Mouse (Mus musculus) neural tube, embryonic 14.5 days (tissue): ENCODE results near the gene Slc19a1. TPM values are rescaled to one million over a fixed set of nuclear protein-coding genes. Genes with fewer than 3 reads are reported as not detected.

ENCODE experiments used
- ATAC-seq: fragments of 200-750 bp; cut with Nextera tagmentation; 2 replicates; pipeline ENCODE4 v1.8.0; 2017; ENCODE audit warnings: low read depth, mild to moderate bottlenecking, moderate TSS enrichment, moderate library complexity
- H3K27ac ChIP-seq: fragments of 300-500 bp; sonication (generic); 2 replicates; pipeline ENCODE4 v1.5.1; 2014; ENCODE audit warnings: low read depth, mild to moderate bottlenecking, control low read depth, low read length, moderate library complexity, mixed read lengths
- H3K27me3 ChIP-seq: fragments of 300-500 bp; sonication (generic); 2 replicates; pipeline ENCODE4 v1.6.1; 2014; ENCODE audit warnings: low read length; ENCODE audit not compliant: control insufficient read depth, insufficient read depth
- H3K36me3 ChIP-seq: fragments of 300-500 bp; sonication (generic); 2 replicates; pipeline ENCODE4 v1.6.1; 2014; ENCODE audit warnings: low read length, mixed read lengths; ENCODE audit not compliant: control insufficient read depth, insufficient read depth
- H3K4me1 ChIP-seq: fragments of 300-500 bp; sonication (generic); 2 replicates; pipeline ENCODE4 v1.6.1; 2014; ENCODE audit warnings: low read length; ENCODE audit not compliant: control insufficient read depth, insufficient read depth
- H3K4me2 ChIP-seq: fragments of 300-500 bp; sonication (generic); 2 replicates; pipeline ENCODE4 v1.6.1; 2014; ENCODE audit warnings: mild to moderate bottlenecking, low read depth, low read length, control low read depth
- H3K4me3 ChIP-seq: fragments of 300-500 bp; sonication (generic); 2 replicates; pipeline ENCODE4 v1.5.1; 2014; ENCODE audit warnings: low read depth, low read length, control low read depth, mixed read lengths
- H3K9ac ChIP-seq: fragments of 300-500 bp; sonication (generic); replicated peaks from 2 replicates; pipeline ENCODE4 v1.6.1; 2014; ENCODE audit warnings: low read depth, mild to moderate bottlenecking, control low read depth, low read length, mixed read lengths
- H3K9me3 ChIP-seq: fragments of 300-500 bp; sonication (generic); 2 replicates; pipeline ENCODE4 v1.6.1; 2016; ENCODE audit warnings: low read length; ENCODE audit not compliant: control insufficient read depth
- WGBS: fragments of 180-500 bp; shearing (Covaris S2); extraction: QIAGEN DNeasy Blood & Tissue Kit; methylation state at CpG from one replicate; pipeline ENCODE4 v1.1.7; 2014; 5-methylcytosine and 5-hydroxymethylcytosine counted together
- polyA plus RNA-seq: library from polyadenylated mRNA; unstranded; fragments of >200 nt; fragmentation: Nextera tagmentation; extraction: Ambion mirVana; gene quantifications from 2 replicates; pipeline ENCODE4 v1.2.1, GENCODE M21; 2014

Slc19a1 gene
- polyA plus RNA-seq, 1 experiment from 2014 or later, result 35.6 TPM

GRCm38 (mm10) chr10:77097006-77097889, 65.2 kb downstream of the Slc19a1 start:
- no peak overlapping the region for H3K4me3 ChIP-seq
- H3K9me3 ChIP-seq, result no peaks in the 10 kb centered on the region
- no peak for ATAC-seq
- 55% methylated on average over 12 of the region's 12 CpGs for WGBS
- H3K36me3 ChIP-seq, result no peaks in the 10 kb centered on the region
- no peaks in the 10 kb centered on the region for H3K4me1 ChIP-seq
- no peaks in the 10 kb centered on the region for H3K27me3 ChIP-seq
- no peak overlapping the region for H3K9ac ChIP-seq
- no peak overlapping the region for H3K27ac ChIP-seq
- H3K4me2 ChIP-seq, result no peak overlapping the region

- Histone ChIP-seq H3K27me3 (no peaks in the 10 kb centered on the region), H3K4me1 (no peaks in the 10 kb centered on the region), H3K9me3 (no peaks in the 10 kb centered on the region), H3K4me3 (no peak overlapping the region), H3K9ac (no peak overlapping the region), H3K27ac (no peak overlapping the region), H3K4me2 (no peak overlapping the region), H3K36me3 (no peaks in the 10 kb centered on the region)
- no peak for ATAC-seq
- 87% methylated on average over 4 of the region's 4 CpGs for WGBS
Measured at GRCm38 (mm10) chr10:77097890-77098200, 65.8 kb downstream of the Slc19a1 start.

GRCm38 (mm10) chr10:77098619-77099018, 66.6 kb downstream of the Slc19a1 start:
- 85% methylated on average over 2 of the region's 2 CpGs for WGBS
- no peaks in the 10 kb centered on the region for H3K27me3 ChIP-seq
- ATAC-seq, result no peak
- no peaks in the 10 kb centered on the region for H3K4me1 ChIP-seq
- no peaks in the 10 kb centered on the region for H3K36me3 ChIP-seq
- no peak overlapping the region for H3K27ac ChIP-seq
- H3K9me3 ChIP-seq, result no peaks in the 10 kb centered on the region
- H3K4me3 ChIP-seq, result no peak overlapping the region
- no peak overlapping the region for H3K4me2 ChIP-seq
- H3K9ac ChIP-seq, result no peak overlapping the region

- H3K4me1 ChIP-seq, result no peaks in the 10 kb centered on the region
- H3K27me3 ChIP-seq, result no peaks in the 10 kb centered on the region
- no peak overlapping the region for H3K27ac ChIP-seq
- H3K4me3 ChIP-seq, result no peak overlapping the region
- ATAC-seq, result no peak
- no peaks in the 10 kb centered on the region for H3K36me3 ChIP-seq
- 88% methylated on average over 4 of the region's 4 CpGs for WGBS
- no peak overlapping the region for H3K9ac ChIP-seq
- no peak overlapping the region for H3K4me2 ChIP-seq
- no peaks in the 10 kb centered on the region for H3K9me3 ChIP-seq
Measured at GRCm38 (mm10) chr10:77099777-77100176, 67.7 kb downstream of the Slc19a1 start.

GRCm38 (mm10) chr10:77103689-77104088, 71.6 kb downstream of the Slc19a1 start:
- H3K4me3 ChIP-seq, result no peak overlapping the region
- no peak for ATAC-seq
- no peaks in the 10 kb centered on the region for H3K9me3 ChIP-seq
- no peaks in the 10 kb centered on the region for H3K36me3 ChIP-seq
- H3K4me2 ChIP-seq, result no peak overlapping the region
- 63% methylated on average over 8 of the region's 8 CpGs for WGBS
- H3K9ac ChIP-seq, result no peak overlapping the region
- H3K27me3 ChIP-seq, result no peaks in the 10 kb centered on the region
- H3K27ac ChIP-seq, result no peak overlapping the region
- H3K4me1 ChIP-seq, result no peaks in the 10 kb centered on the region

GRCm38 (mm10) chr10:77104327-77104726, 72.3 kb downstream of the Slc19a1 start:
- Histone ChIP-seq H3K4me1 (no peaks in the 10 kb centered on the region), H3K9me3 (no peaks in the 10 kb centered on the region), H3K4me3 (no peak overlapping the region), H3K9ac (no peak overlapping the region), H3K27me3 (no peaks in the 10 kb centered on the region), H3K36me3 (no peaks in the 10 kb centered on the region), H3K27ac (no peak overlapping the region), H3K4me2 (no peak overlapping the region)
- no peak for ATAC-seq

GRCm38 (mm10) chr10:77108106-77108505, 76.1 kb downstream of the Slc19a1 start:
- H3K9me3 ChIP-seq, result no peaks in the 10 kb centered on the region
- ATAC-seq, result no peak
- no peaks in the 10 kb centered on the region for H3K4me1 ChIP-seq
- H3K27me3 ChIP-seq, result no peaks in the 10 kb centered on the region
- H3K9ac ChIP-seq, result no peak overlapping the region
- H3K4me2 ChIP-seq, result no peak overlapping the region
- H3K36me3 ChIP-seq, result no peaks in the 10 kb centered on the region
- 93% methylated on average over 4 of the region's 4 CpGs for WGBS
- no peak overlapping the region for H3K4me3 ChIP-seq
- no peak overlapping the region for H3K27ac ChIP-seq

GRCm38 (mm10) chr10:77110010-77110409, 78.0 kb downstream of the Slc19a1 start:
- no peak for ATAC-seq
- H3K4me2 ChIP-seq, result no peak overlapping the region
- no peaks in the 10 kb centered on the region for H3K36me3 ChIP-seq
- H3K27ac ChIP-seq, result no peak overlapping the region
- 95% methylated on average over 9 of the region's 9 CpGs for WGBS
- H3K9me3 ChIP-seq, result no peaks in the 10 kb centered on the region
- no peaks in the 10 kb centered on the region for H3K4me1 ChIP-seq
- no peak overlapping the region for H3K9ac ChIP-seq
- H3K27me3 ChIP-seq, result no peaks in the 10 kb centered on the region
- no peak overlapping the region for H3K4me3 ChIP-seq
